Mouse (Mus musculus) limb, embryonic 14.5 days (tissue): ENCODE data around the gene Tns1. TPM values are rescaled to one million over a fixed set of nuclear protein-coding genes. Genes with fewer than 3 reads are reported as not detected.

Experiments used
- ATAC-seq: fragments of 200-750 bp; cut with Nextera tagmentation; 2 replicates; pipeline ENCODE4 v1.8.0; 2017; ENCODE audit warnings: low read depth, moderate number of reproducible peaks, moderate TSS enrichment; ENCODE audit not compliant: low FRiP score
- DNase-seq: peaks from one replicate; pipeline ENCODE4 v3.0.0-alpha.2; 2015; ENCODE audit warnings: low spot score
- H3K27ac ChIP-seq: fragments of 300-500 bp; sonication (generic); replicated peaks from 2 replicates; pipeline ENCODE4 v1.5.1; 2014; ENCODE audit warnings: low read depth, mild to moderate bottlenecking, low read length, moderate library complexity, mixed read lengths
- H3K27me3 ChIP-seq: fragments of 300-500 bp; sonication (generic); 2 replicates; pipeline ENCODE4 v1.6.1; 2014; ENCODE audit warnings: low read length, mixed read lengths; ENCODE audit not compliant: control insufficient read depth, insufficient read depth
- H3K36me3 ChIP-seq: fragments of 300-500 bp; sonication (generic); 2 replicates; pipeline ENCODE4 v1.6.1; 2014; ENCODE audit warnings: mild to moderate bottlenecking, low read length, moderate library complexity, mixed read lengths; ENCODE audit not compliant: control insufficient read depth, insufficient read depth
- H3K4me1 ChIP-seq: fragments of 300-500 bp; sonication (generic); 2 replicates; pipeline ENCODE4 v1.6.1; 2014; ENCODE audit warnings: antibody characterized with exemption, low read length, mixed read lengths; ENCODE audit not compliant: control insufficient read depth, insufficient read depth
- H3K4me2 ChIP-seq: fragments of 300-500 bp; sonication (generic); replicated peaks from 2 replicates; pipeline ENCODE4 v1.6.1; 2014; ENCODE audit warnings: low read depth, mild to moderate bottlenecking, low read length, moderate library complexity; ENCODE audit not compliant: severe bottlenecking
- H3K4me3 ChIP-seq: fragments of 300-500 bp; sonication (generic); replicated peaks from 2 replicates; pipeline ENCODE4 v1.5.1; 2014; ENCODE audit warnings: low read length
- H3K9ac ChIP-seq: fragments of 300-500 bp; sonication (generic); 2 replicates; pipeline ENCODE4 v1.6.1; 2014; ENCODE audit warnings: mild to moderate bottlenecking, low read depth, low read length, moderate library complexity; ENCODE audit not compliant: severe bottlenecking
- H3K9me3 ChIP-seq: fragments of 300-500 bp; sonication (generic); 2 replicates; pipeline ENCODE4 v1.6.1; 2016; ENCODE audit warnings: low read length; ENCODE audit not compliant: control insufficient read depth
- POLR2A ChIP-seq: fragments of 200-500 bp; IDR thresholded peaks from 2 replicates; pipeline ENCODE4 v1.8.0; 2012; ENCODE audit warnings: inconsistent platforms, mild to moderate bottlenecking, moderate library complexity, borderline replicate concordance; ENCODE audit not compliant: insufficient read depth, insufficient read length; ENCODE audit errors: extremely low read depth
- WGBS: fragments of 180-500 bp; shearing (Covaris S2); extraction: QIAGEN DNeasy Blood & Tissue Kit; methylation state at CpG from one replicate; pipeline ENCODE4 v1.1.7; 2014; 5-methylcytosine and 5-hydroxymethylcytosine counted together
- polyA plus RNA-seq, 2 experiments: library from polyadenylated mRNA; depleted of rRNA in 1 of 2; stranded (reverse) in 1 of 2; unstranded in 1 of 2; fragments of >200 nt; fragmentation: Nextera tagmentation in 1 of 2; extraction: Ambion mirVana in 1 of 2; gene quantifications; 2 replicates each; pipeline versions ENCODE4 v1.2.1 to v1.2.3; 2012 to 2014

Gene Tns1
- polyA plus RNA-seq, 2 experiments = 38.0 to 51.3 TPM

DNA sequence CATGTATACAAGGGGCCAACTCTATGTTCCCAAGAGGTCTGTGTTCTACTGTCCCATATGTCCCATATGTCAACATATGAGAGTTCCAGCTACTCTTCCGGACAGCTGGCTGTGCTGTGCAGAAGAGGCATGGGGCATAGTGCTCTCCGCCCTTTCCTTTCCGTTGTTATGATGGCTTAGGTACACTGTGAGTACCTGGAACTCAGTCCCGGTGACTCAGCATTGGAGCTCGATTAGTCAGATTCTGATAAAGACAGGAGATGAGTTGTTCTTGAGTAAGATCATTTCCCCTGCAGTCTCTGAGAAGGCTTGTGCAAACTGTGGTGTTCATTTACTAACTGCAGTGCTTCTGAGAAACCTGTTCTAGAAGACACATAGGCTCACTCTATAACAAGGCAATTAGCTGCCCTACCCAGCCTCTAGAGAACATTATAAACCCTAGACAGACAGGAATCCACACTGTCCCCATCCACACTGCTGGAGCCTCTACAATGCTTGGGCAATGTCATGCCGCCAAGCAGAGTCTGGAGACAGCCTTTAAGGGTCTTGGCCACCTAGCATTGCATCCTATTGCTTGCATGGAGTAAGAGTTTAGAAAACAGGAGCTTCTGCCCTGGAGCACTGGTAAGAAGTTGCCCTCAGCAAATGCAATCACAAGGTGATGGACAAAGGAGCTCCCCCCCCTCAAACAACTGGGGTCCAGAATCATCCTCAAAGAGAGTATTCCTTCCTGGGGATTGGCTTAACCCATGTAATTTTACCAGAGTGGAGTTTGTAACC lies 25.0 kb upstream of the Tns1 start:
- DNase-seq (no peak), ATAC-seq (no peak)
- 82% methylated on average over 6 of the region's 6 CpGs for WGBS

DNA sequence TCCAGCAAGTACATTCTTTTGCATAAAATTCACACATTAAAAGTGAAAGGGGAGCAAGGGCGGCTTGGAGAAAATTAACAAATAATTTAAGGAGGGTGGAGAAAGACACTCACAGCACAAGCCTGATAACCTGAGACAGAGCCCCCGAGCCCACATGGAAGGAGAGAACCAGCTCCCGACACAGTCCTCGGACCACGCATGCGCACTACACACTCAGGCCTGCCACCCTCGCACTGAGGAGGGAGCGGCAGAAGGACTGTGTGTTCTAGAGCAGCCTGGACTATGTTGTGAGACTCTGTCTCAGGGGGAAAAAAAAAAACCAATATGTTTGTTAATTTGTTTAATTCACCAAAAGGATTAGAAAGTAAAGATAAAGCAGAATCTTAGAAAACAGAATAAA lies 17.5 kb upstream of the Tns1 start:
- Histone ChIP-seq H3K4me1 (no peaks in the 10 kb centered on the region), H3K27me3 (no peaks in the 10 kb centered on the region), H3K27ac (no peak overlapping the region), H3K9me3 (no peaks in the 10 kb centered on the region), H3K9ac (no peak overlapping the region), H3K4me3 (no peak overlapping the region), H3K36me3 (no peaks in the 10 kb centered on the region), H3K4me2 (no peak overlapping the region)
- no peak for DNase-seq
- WGBS = 78% methylated on average over 8 of the region's 8 CpGs
- ATAC-seq = no peak
- no peak for TF ChIP-seq POLR2A

More for the DNA sequence above, 25.0 kb upstream of the Tns1 start:
- TF ChIP-seq POLR2A = no peak
- Histone ChIP-seq H3K4me1 (no peaks in the 10 kb centered on the region), H3K9me3 (no peaks in the 10 kb centered on the region), H3K27ac (no peak overlapping the region), H3K27me3 (no peaks in the 10 kb centered on the region), H3K9ac (no peak overlapping the region), H3K4me3 (no peak overlapping the region), H3K36me3 (no peaks in the 10 kb centered on the region), H3K4me2 (no peak overlapping the region)

DNA sequence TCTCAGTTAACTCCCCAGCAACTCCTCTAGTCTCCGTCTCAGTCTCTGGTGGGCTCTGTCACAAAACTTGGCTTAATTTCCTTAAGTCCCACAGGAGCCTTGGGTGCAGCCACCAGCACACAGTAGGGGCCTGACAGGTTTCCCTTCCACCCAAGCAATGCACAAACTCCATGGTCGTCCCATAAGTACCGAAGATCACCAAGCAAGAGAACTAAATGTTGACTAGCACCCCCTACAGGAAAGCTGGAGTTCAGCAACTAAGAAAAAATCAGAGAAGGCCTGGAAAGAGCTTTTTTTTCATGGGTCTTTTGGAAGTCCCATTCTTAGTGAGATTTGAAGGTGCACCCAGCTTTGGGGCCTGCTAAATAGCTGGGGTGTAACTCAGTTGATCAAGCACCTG lies 15.2 kb upstream of the Tns1 start:
- 58% methylated on average over 3 of the region's 3 CpGs for WGBS

DNA sequence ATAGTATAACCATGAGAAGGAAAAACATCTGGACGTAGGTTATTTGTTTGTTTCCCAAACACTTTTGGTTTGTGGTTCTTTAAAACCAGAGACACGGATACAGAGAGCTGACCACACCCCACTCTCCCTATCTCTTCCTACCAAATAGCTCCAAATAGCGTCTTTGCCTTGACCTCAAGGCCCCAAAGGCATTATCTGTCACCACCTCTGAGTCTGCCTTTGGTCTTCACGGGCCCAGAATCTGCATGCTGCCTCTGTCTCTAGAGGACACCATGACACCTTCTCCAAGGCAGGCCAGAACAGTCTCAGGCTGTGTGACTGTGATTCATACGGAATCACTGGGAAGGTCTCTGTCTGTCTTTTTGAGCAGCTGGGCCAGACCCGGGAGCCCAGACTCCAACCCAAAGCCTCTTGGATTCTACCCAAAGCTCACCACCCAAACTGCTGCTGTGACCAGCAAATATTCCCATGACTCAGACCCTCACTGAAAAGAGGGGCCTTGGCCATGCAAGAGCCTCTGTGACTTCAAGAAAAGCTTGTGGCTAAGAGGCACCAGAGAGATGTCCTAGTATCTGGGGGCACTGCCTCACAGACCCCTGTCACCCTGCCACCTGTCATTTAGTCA lies 11.2 kb upstream of the Tns1 start:
- Histone ChIP-seq H3K4me1 (no peaks in the 10 kb centered on the region), H3K27me3 (no peaks in the 10 kb centered on the region), H3K9ac (no peak overlapping the region), H3K9me3 (no peaks in the 10 kb centered on the region), H3K4me3 (no peak overlapping the region), H3K36me3 (no peaks in the 10 kb centered on the region), H3K4me2 (no peak overlapping the region), H3K27ac (no peak overlapping the region)
- DNase-seq (no peak), ATAC-seq (no peak)
- TF ChIP-seq POLR2A = no peak
- WGBS = 65% methylated on average over 6 of the region's 6 CpGs

More for the DNA sequence above, 15.2 kb upstream of the Tns1 start:
- no peak for TF ChIP-seq POLR2A
- DNase-seq = no peak
- Histone ChIP-seq H3K9ac (no peak overlapping the region), H3K27me3 (no peaks in the 10 kb centered on the region), H3K9me3 (no peaks in the 10 kb centered on the region), H3K36me3 (no peaks in the 10 kb centered on the region), H3K27ac (no peak overlapping the region), H3K4me3 (no peak overlapping the region), H3K4me2 (no peak overlapping the region), H3K4me1 (no peaks in the 10 kb centered on the region)
- ATAC-seq = no peak

DNA sequence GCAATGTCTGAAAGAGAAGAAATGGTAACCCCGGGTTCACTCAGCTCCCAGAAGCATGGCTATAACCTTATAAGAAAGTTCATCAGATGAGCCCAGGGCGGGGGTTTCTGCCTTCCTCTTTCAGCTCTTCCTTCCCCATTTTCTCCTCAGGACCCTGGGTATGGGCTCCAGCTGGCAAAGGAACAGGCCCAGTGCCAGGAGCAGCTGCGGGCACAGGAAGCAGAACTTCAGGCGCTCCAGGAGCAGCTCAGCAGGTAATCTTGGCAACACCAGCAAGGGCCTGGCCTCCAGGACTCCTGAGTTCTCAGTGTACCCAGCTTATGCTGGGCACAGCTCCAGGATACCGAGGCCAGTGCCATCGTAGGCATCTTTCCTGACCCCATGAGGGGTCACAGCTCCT lies 9.7 kb upstream of the Tns1 start:
- ATAC-seq (no peak), DNase-seq (no peak)
- Histone ChIP-seq H3K4me1 (no peaks in the 10 kb centered on the region), H3K36me3 (no peaks in the 10 kb centered on the region), H3K4me3 (no peak overlapping the region), H3K9me3 (no peaks in the 10 kb centered on the region), H3K27me3 (no peaks in the 10 kb centered on the region), H3K4me2 (no peak overlapping the region), H3K9ac (no peak overlapping the region), H3K27ac (no peak overlapping the region)
- no peak for TF ChIP-seq POLR2A
- WGBS = 65% methylated on average over 6 of the region's 6 CpGs
